Mouse (Mus musculus) retina, postnatal 1 day (tissue): ENCODE data around the gene Gm21987.

Experiments
- DNase-seq: peaks from one replicate; pipeline ENCODE4 v3.0.0-alpha.2; 2012

The Gm21987 gene

DNA sequence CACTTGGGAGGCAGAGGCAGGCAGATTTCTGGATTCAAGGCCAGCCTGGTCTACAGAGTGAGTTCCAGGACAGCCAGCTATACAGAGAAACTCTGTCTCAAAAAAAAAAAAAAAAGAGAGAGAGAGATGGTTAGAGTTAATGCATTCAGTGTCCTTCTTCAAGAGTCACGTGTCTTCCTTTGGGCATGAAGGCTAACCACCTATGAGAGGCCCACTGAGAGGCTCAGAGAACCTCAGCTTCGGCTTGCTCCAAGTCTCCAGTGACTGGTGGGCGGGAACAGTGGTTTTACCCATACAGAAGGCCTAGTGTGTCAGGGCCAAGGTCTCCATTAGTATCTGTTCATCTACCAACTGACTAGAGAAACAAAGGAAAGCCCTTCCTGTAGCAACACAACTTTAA lies 52.2 kb downstream of the Gm21987 start:
- no peak for DNase-seq

DNA sequence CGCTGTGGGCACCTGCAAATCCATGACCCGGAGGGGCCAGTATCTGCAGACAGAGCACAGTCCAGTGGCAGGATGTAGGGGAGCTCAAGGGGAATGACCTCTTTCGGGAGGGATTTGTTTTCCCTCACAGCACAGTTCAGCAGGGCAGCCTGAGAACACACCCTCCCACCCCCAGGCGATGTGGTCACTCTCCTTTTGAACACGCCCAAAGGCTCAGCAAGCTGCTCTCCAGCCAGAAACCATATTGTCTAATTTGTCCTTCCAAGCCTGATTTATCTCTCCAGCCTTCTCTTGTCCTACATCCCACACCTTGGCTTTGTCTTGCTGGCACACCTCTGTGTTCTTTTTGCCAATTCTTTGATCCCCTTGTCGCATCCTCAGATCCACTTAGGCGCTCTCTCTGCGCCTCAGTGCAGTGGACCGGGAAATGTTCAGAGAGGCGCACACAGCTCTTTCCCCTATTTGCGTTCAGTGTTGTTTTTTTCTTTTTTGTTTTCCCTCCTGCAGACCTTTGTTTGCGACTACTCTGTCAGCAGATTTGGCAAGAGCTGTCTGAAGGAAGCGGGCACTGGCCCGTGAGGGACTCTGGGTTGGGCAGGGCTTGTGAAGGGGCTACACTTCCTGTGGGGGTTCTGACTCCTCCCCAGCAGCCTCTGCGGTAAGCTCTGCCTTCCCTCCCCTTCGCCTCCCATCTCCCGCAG lies 52.8 kb downstream of the Gm21987 start:
- DNase-seq = peak; percentile 91

DNA sequence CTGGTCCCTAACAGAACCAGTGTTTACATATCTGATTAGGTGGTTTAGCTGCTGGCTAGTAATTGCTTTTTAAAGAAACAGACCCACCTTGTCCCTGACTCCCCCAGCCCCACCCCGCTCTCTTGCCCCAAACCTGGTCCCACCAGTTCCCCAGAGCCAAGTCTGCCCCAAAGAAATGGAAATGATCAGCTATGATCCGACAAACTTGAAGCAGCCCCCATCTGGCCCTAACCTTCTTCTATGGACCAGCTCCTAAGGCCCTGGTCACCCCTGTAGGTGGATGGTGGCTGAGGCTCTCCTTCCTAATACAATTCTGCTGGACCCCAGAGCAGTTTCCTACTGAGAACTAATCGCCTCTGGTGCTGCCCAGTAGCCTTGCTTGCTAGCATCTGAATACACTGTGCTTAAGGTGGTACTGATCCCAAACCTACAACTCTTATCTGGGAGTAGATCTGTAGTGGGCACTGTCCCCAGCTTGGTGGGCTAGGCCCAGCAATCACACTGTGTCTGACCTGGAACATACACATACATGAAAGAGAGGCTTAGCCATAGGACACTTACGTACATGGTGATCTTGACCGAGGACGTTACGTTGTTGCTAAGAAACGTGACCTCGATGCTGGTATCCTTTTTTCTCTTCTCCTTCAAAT lies 53.6 kb downstream of the Gm21987 start:
- no peak for DNase-seq

DNA sequence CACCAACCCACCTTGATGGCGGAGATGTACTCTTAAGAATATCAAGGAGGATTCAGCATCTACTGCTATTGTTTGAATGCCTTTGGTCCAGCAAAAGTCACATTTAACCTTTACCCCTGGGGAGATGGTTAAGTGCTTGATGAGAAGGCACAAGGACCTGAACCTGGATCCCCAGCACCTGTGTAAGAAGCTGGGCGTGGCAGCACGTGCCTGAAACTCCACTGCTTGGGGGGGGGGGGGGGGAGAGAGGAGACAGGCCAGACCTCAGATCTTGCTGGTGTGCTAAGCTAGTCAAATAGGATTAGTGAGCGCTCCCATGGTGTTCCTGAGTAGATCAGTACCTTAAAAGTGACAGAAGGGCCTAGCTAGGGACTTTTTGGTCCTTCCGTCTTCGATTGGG lies 54.6 kb downstream of the Gm21987 start:
- no peak for DNase-seq

DNA sequence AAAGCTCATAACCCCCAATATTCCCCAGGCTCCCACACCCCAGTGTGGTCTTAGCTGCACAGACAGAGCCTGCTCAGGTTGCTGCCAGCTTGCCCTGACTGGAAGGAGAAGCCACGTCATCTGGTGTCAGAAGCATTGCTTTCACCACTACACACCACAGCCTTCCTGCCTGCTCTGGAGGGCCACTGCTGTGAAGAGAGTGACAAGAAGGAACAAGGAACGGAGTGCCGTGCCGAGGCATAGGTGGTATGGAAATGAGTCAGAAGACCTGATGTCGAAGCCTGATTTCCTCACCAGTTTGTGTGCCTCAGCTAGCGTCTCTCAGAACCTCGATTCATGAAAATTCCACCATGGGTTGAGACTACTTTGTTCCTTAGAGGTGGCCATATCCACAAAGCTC lies 56.8 kb downstream of the Gm21987 start:
- no peak for DNase-seq

DNA sequence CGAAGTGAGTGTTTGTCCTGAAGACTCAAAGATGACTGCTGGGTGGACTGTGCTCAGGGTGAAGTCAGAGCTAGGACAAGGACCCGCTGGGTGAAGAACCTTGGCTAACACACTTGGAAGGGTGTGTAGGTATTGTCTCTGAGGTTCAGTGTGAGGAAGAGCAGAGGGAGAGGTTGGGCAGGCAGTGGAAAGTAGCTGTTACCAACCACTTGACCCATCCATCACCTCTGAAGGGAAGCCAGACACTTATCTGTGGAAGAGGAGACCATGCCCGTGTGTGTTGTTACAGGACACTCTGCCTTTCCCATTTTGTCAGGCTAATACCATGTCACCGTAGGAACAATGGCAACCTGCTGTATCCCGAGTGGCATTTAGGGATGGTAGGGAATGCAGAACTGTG lies 59.5 kb downstream of the Gm21987 start:
- no peak for DNase-seq

DNA sequence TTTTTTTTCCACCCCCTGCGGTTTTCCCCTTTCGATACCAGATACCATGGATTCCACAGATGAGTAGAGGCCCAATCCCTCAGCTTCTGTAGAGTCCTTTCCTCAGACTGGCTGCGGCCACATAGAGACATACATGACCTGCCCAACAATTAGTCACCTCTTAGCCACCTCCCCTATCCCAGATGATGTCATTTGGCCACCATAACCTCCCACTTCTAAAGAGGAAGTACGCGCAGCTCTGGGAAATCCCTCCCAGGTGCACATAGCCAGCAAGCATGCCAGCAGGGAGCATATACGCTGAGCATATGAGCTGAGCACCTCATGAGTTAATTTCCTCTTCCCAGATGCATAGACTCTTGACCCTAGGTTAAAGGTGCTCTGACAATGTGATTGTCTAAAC lies 59.9 kb downstream of the Gm21987 start:
- no peak for DNase-seq

DNA sequence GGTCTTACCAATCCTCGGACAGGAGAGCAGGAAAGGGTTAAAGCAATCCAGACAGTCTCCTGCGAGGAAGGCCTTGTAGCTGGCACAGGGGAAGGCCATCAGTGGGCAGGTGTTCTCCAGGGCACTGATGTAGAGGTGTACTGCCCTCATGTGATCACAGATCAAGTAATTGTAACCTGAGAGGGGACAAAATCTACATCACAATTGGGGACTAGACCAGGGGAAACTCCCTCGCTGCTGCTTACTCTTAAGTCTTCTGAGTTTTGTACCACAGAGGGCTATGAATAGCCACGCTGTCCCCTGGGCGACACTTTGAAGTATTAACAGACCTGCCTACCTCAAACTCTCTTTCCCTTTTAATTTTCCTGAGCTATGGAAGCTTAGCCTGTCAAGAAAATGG lies 60.7 kb downstream of the Gm21987 start:
- no peak for DNase-seq

DNA sequence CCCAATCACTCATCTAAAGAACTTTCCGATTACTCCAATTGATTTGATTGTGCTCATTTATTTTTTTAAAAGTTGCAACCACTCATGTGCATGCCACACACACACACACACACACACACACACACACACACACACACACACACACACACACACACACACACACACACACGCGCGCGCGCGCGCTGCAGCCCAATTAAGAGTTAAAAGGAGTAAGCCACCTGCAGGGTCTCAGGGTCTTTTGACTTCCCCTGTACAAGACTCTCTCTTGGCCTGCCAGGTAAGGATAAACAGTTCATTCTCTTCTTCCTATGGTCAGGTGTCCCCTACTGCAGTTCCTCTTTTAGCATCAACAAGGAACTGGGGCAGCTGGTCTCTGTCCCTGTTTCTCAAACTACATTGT lies 61.6 kb downstream of the Gm21987 start:
- DNase-seq = no peak
